In the genomic region with DNA sequence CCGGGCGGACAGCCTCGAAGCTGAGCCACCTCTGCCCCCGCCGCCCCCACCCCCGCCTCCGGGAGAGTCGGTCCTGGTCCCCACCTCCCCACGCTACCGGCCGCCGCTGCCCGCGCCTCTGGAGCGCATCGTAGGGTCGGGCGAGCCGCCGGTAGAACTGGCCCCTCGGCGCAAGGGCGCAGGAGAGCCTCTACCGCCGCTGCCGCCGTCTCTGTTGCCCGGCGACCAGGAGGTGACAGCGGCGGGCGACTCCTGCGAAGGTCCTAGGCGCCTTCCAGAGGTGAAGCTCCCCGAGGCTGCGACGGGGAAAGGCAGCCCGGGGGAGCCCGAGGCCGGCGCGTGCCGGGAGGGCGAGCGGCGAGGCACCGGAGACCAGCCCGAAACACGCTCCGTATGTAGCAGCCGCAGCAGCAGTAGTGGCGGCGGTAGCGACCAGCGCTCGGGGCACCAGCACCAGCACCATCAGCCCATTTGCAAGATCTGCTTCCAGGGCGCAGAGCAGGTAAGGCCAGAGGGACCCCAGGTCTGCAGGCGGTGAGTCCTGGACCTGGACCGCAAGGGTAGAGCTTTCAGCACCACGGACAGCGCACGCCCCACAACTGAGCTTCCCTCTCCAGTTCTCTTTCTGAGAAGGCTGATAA, we compare ENCODE assay signal across 9 mouse cellular contexts. TPM values are rescaled to one million over a fixed set of nuclear protein-coding genes. Genes with fewer than 3 reads are reported as not detected.
DNase-seq lines count a peak whose midpoint lies in the region; TF ChIP-seq lines count a peak whose summit lies in the region.
"Had no signal": no experiment of that assay in that cellular context is flagged by ENCODE, and none has a peak within 500 bp of the region (broad histone marks: within the 10 kb centered on the region; RNA-seq: fewer than 3 reads in every experiment).

No protein-coding gene starts in this region.

- no peaks in the 10 kb centered on the region for H3K36me3 ChIP-seq in heart, embryonic 10.5 days
- H3K36me3 ChIP-seq in liver, adult 2 months (ENCODE audit: control insufficient read depth, insufficient read depth, low read length) = no peaks in the 10 kb centered on the region

- no peak overlapping the region for H3K9ac ChIP-seq in liver, adult 2 months (ENCODE audit: low read depth, low read length)

- H3K27me3 ChIP-seq in heart, embryonic 10.5 days (ENCODE audit: insufficient read depth, poor library complexity, severe bottlenecking) = peaks cover 16% of the 10 kb centered on the region
- peaks cover 11% of the 10 kb centered on the region; the same call in 1 of the 2 replicates for H3K27me3 ChIP-seq in liver, adult 2 months (ENCODE audit: control insufficient read depth, insufficient read depth, low read length)

- under 1% methylated on average over 62 of the region's 62 CpGs for WGBS in heart, embryonic 10.5 days
- 3% methylated on average over 60 of the region's 62 CpGs for WGBS in liver, adult 2 months

- peak overlapping the region; percentile 76 for H3K4me3 ChIP-seq in heart, embryonic 10.5 days
- H3K4me3 ChIP-seq in liver, adult 2 months (ENCODE audit: insufficient read depth, low read depth, low read length) = no peak overlapping the region
- H3K4me3 ChIP-seq: erythroblast, embryonic 14.5 days had no signal

- H3K27ac ChIP-seq in heart, embryonic 10.5 days = no peak overlapping the region
- no peak overlapping the region for H3K27ac ChIP-seq in liver, adult 2 months (replicated peaks; ENCODE audit: insufficient read depth, low read depth, low read length)

- peaks cover 20% of the 10 kb centered on the region for H3K4me1 ChIP-seq in heart, embryonic 10.5 days
- H3K4me1 ChIP-seq in liver, adult 2 months (ENCODE audit: control insufficient read depth, insufficient read depth, low read length) = no peaks in the 10 kb centered on the region

- TF ChIP-seq POLR2A in liver, adult 2 months (IDR thresholded peaks at IDR 0.05; ENCODE audit: extremely low read depth, insufficient read depth, low read length) = no peak

- DNase-seq in 3T3-L1 (ENCODE audit: low read depth, low spot score) = peak; percentile 39
- DNase-seq in ZHBTc4 (ENCODE audit: low read depth, low spot score) = peak; percentile 83
- DNase-seq in embryo, embryonic 11 days = peak; percentile 87
- DNase-seq in heart, embryonic 10.5 days (ENCODE audit: low spot score) = peak; percentile 83
- DNase-seq in kidney, adult 9 months = peak; percentile 46
- DNase-seq in liver, adult 2 months (ENCODE audit: extremely low read depth, low read depth, low spot score) = peak; percentile 24
- peak; percentile 87 for DNase-seq in neural tube, embryonic 10.5 days (ENCODE audit: extremely low spot score, low spot score)
- peak; percentile 32 for DNase-seq in urinary bladder, adult 2 months (ENCODE audit: low spot score)

- peak; percentile 16; the same call in 1 of the 2 replicates for TF ChIP-seq CTCF in liver, adult 2 months (IDR thresholded peaks at IDR 0.05; ENCODE audit: low read depth, low read length)

- H3K79me2 ChIP-seq in liver, adult 2 months (ENCODE audit: control insufficient read depth, insufficient read depth, low read length) = no peaks in the 10 kb centered on the region

- H3K9me3 ChIP-seq in heart, embryonic 10.5 days = no peaks in the 10 kb centered on the region

RNA-seq across cellular contexts. Expression of gene March11, which starts 0.6 kb away (rescaled TPM):
- polyA plus RNA-seq in heart, embryonic 10.5 days (2016; fragmentation: Nextera tagmentation; extraction: Ambion mirVana) = 0.54 and 1.1 TPM in 2 replicates
- not detected in 2 replicates for total RNA-seq in liver, adult 2 months (2014; rRNA removed)
- not detected in 2 replicates for polyA plus RNA-seq in liver, adult 2 months (2012; rRNA removed)
- polyA plus RNA-seq in urinary bladder, adult 2 months (2012; rRNA removed) = 0.07 TPM in 1 of 2 replicates, not detected in the other
- polyA plus RNA-seq: erythroblast, embryonic 14.5 days had no signal

Comparison
In these comparisons a context has a peak if more than half of its experiments do, and no peak if none do; other contexts are left out.
1. DNase-seq: peak in every context shown above with its lines; median percentile 87 in embryo, embryonic 11 days; 87 in neural tube, embryonic 10.5 days; 83 in ZHBTc4; 83 in heart, embryonic 10.5 days; 46 in kidney, adult 9 months; 39 in 3T3-L1; 32 in urinary bladder, adult 2 months; 24 in liver, adult 2 months.